Mouse (Mus musculus): ENCODE data around the gene Tecta.

The Tecta gene

GRCm38 (mm10) chr9:42317337-42317736 is 82.4 kb downstream of the Tecta start:
- no peak for DNase-seq

- DNase-seq, result no peak
Observed at GRCm38 (mm10) chr9:42315816-42316215, 83.9 kb downstream of the Tecta start.

GRCm38 (mm10) chr9:42314959-42315358 is 84.8 kb downstream of the Tecta start:
- DNase-seq, result no peak

GRCm38 (mm10) chr9:42314388-42314787 is 85.3 kb downstream of the Tecta start:
- DNase-seq, result no peak

- DNase-seq, result peak in 1 of 2 experiments; percentile 38
Observed at GRCm38 (mm10) chr9:42313872-42314271, 85.9 kb downstream of the Tecta start.

- DNase-seq, result no peak
Observed at GRCm38 (mm10) chr9:42311311-42311710, 88.4 kb downstream of the Tecta start.

- DNase-seq, result no peak
Observed at GRCm38 (mm10) chr9:42303894-42304293, 95.8 kb downstream of the Tecta start.

GRCm38 (mm10) chr9:42301082-42301633 is 98.6 kb downstream of the Tecta start:
- no peak for DNase-seq

- no peak for DNase-seq
Observed at GRCm38 (mm10) chr9:42296297-42296922, 103.3 kb downstream of the Tecta start.

GRCm38 (mm10) chr9:42294131-42294530 is 105.6 kb downstream of the Tecta start:
- no peak for DNase-seq

- DNase-seq, result no peak
Observed at GRCm38 (mm10) chr9:42293596-42293995, 106.1 kb downstream of the Tecta start.

GRCm38 (mm10) chr9:42293051-42293450 is 106.7 kb downstream of the Tecta start:
- no peak for DNase-seq

- no peak for DNase-seq
Observed at GRCm38 (mm10) chr9:42279676-42280075, 120.1 kb downstream of the Tecta start.

Data from cerebellum, postnatal 25 days (tissue).